Mouse (Mus musculus) limb, embryonic 14.5 days (tissue): ENCODE results near the gene Derl2. TPM values are rescaled to one million over a fixed set of nuclear protein-coding genes. Genes with fewer than 3 reads are reported as not detected.

Experiments used
- ATAC-seq: fragments of 200-750 bp; cut with Nextera tagmentation; 2 replicates; pipeline ENCODE4 v1.8.0; 2017; ENCODE audit warnings: low read depth, moderate number of reproducible peaks, moderate TSS enrichment; ENCODE audit not compliant: low FRiP score
- DNase-seq: peaks from one replicate; pipeline ENCODE4 v3.0.0-alpha.2; 2015; ENCODE audit warnings: low spot score
- H3K27ac ChIP-seq: fragments of 300-500 bp; sonication (generic); replicated peaks from 2 replicates; pipeline ENCODE4 v1.5.1; 2014; ENCODE audit warnings: low read depth, mild to moderate bottlenecking, low read length, moderate library complexity, mixed read lengths
- H3K27me3 ChIP-seq: fragments of 300-500 bp; sonication (generic); 2 replicates; pipeline ENCODE4 v1.6.1; 2014; ENCODE audit warnings: low read length, mixed read lengths; ENCODE audit not compliant: control insufficient read depth, insufficient read depth
- H3K36me3 ChIP-seq: fragments of 300-500 bp; sonication (generic); 2 replicates; pipeline ENCODE4 v1.6.1; 2014; ENCODE audit warnings: mild to moderate bottlenecking, low read length, moderate library complexity, mixed read lengths; ENCODE audit not compliant: control insufficient read depth, insufficient read depth
- H3K4me1 ChIP-seq: fragments of 300-500 bp; sonication (generic); 2 replicates; pipeline ENCODE4 v1.6.1; 2014; ENCODE audit warnings: antibody characterized with exemption, low read length, mixed read lengths; ENCODE audit not compliant: control insufficient read depth, insufficient read depth
- H3K4me2 ChIP-seq: fragments of 300-500 bp; sonication (generic); replicated peaks from 2 replicates; pipeline ENCODE4 v1.6.1; 2014; ENCODE audit warnings: low read depth, mild to moderate bottlenecking, low read length, moderate library complexity; ENCODE audit not compliant: severe bottlenecking
- H3K4me3 ChIP-seq: fragments of 300-500 bp; sonication (generic); replicated peaks from 2 replicates; pipeline ENCODE4 v1.5.1; 2014; ENCODE audit warnings: low read length
- H3K9ac ChIP-seq: fragments of 300-500 bp; sonication (generic); 2 replicates; pipeline ENCODE4 v1.6.1; 2014; ENCODE audit warnings: mild to moderate bottlenecking, low read depth, low read length, moderate library complexity; ENCODE audit not compliant: severe bottlenecking
- H3K9me3 ChIP-seq: fragments of 300-500 bp; sonication (generic); 2 replicates; pipeline ENCODE4 v1.6.1; 2016; ENCODE audit warnings: low read length; ENCODE audit not compliant: control insufficient read depth
- POLR2A ChIP-seq: fragments of 200-500 bp; IDR thresholded peaks from 2 replicates; pipeline ENCODE4 v1.8.0; 2012; ENCODE audit warnings: inconsistent platforms, mild to moderate bottlenecking, moderate library complexity, borderline replicate concordance; ENCODE audit not compliant: insufficient read depth, insufficient read length; ENCODE audit errors: extremely low read depth
- WGBS: fragments of 180-500 bp; shearing (Covaris S2); extraction: QIAGEN DNeasy Blood & Tissue Kit; methylation state at CpG from one replicate; pipeline ENCODE4 v1.1.7; 2014; 5-methylcytosine and 5-hydroxymethylcytosine counted together
- polyA plus RNA-seq, 2 experiments: library from polyadenylated mRNA; depleted of rRNA in 1 of 2; stranded (reverse) in 1 of 2; unstranded in 1 of 2; fragments of >200 nt; fragmentation: Nextera tagmentation in 1 of 2; extraction: Ambion mirVana in 1 of 2; gene quantifications; 2 replicates each; pipeline versions ENCODE4 v1.2.1 to v1.2.3; 2012 to 2014

The Derl2 gene
- polyA plus RNA-seq, 2 experiments = 26.9 to 41.1 TPM

DNA sequence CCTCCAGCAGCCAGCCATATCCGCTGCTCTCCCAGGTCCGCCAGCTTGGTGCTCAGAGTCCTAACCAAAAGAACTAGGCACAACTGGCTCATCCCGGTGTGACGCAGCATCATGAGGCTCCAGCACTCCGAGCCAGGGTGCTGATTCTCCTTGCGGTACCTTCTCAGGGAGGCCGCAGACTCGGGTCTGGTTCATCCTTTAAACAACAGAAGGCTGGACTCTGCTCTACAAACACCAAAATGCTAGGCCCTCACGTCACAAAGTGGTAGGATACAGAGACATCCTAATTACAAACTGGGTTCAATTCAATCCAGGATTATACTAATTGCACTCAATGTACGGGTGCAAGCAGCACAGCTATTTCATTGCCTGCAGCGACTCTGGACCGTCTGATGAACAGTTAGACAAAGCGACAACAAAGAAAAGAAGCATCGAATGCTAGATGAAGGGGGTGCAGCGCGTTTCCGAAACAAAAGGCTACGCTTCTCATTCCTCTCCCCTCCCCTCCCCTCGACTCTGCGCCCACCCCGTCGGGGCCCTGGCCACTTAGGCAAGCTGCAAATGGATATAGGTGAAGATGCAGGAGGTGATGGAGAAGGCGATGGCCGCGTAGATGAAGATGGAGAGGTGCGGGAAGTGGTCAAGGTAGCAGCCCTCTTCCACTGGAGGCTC is 13.0 kb upstream of the Derl2 start:
- no peak for TF ChIP-seq POLR2A
- no peaks in the 10 kb centered on the region for H3K27me3 ChIP-seq
- H3K4me1 ChIP-seq = peaks cover 9% of the 10 kb centered on the region; the same call in 1 of the 2 replicates
- peak overlapping the region; percentile 88 for H3K9ac ChIP-seq
- H3K9me3 ChIP-seq = no peaks in the 10 kb centered on the region
- DNase-seq (no peak), ATAC-seq (no peak; the same call in 1 of the 2 replicates)
- H3K36me3 ChIP-seq = peaks cover 4% of the 10 kb centered on the region
- peak overlapping the region; percentile 59 for H3K4me3 ChIP-seq
- H3K27ac ChIP-seq = peak overlapping the region; percentile 91
- 6% methylated on average over 26 of the region's 26 CpGs for WGBS
- peak overlapping the region; percentile 67 for H3K4me2 ChIP-seq

GRCm38 (mm10) chr11:71032070-71032469 is 12.4 kb upstream of the Derl2 start:
- WGBS = 54% methylated on average over 7 of the region's 7 CpGs
- Histone ChIP-seq H3K4me1 (peaks cover 9% of the 10 kb centered on the region; the same call in 1 of the 2 replicates), H3K9me3 (no peaks in the 10 kb centered on the region), H3K4me3 (peak overlapping the region; percentile 59), H3K27ac (peak overlapping the region; percentile 91), H3K9ac (peak overlapping the region; percentile 88), H3K4me2 (peak overlapping the region; percentile 67), H3K27me3 (no peaks in the 10 kb centered on the region), H3K36me3 (peaks cover 8% of the 10 kb centered on the region)
- DNase-seq (no peak), ATAC-seq (no peak)
- no peak for TF ChIP-seq POLR2A

DNA sequence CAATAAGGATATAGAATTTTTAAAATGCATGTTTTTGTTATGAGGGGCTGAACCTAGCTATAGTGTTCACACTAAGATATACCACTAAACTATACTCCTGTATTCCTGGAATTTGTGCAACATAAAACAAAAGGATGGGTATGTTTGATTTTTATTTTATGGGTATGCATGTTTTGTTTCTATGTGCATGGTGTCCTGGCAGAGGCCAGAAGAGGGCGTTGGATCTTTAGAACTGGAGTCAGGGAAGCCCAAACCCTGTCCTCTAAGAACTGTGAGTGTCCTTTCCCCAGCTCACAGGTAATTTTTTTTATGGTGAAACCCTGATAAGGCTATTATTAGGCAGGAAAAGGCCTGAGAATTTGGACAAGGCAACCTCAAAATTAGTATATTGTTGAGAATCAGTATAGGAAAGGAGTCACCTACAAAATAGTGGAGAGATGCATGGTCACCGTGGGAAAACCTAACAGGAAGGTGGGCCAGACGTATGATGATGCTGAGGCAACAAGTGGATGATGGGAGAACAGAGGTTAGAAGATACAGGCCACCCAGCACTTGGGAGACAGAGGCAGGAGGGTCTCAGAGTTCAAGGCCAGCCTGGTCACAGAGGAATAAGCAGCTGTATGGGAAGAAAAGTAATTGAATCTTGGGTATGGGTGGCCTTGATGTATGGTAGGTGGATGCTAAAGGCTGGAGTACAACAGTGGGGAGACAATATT is 9.9 kb upstream of the Derl2 start:
- no peak overlapping the region for H3K9ac ChIP-seq
- H3K4me1 ChIP-seq = peaks cover 9% of the 10 kb centered on the region; the same call in 1 of the 2 replicates
- H3K36me3 ChIP-seq = peaks cover 33% of the 10 kb centered on the region
- no peak overlapping the region for H3K27ac ChIP-seq
- no peak overlapping the region for H3K4me2 ChIP-seq
- no peak for TF ChIP-seq POLR2A
- DNase-seq (no peak), ATAC-seq (no peak)
- H3K4me3 ChIP-seq = no peak overlapping the region
- H3K9me3 ChIP-seq = no peaks in the 10 kb centered on the region
- 71% methylated on average over 3 of the region's 3 CpGs for WGBS
- H3K27me3 ChIP-seq = no peaks in the 10 kb centered on the region

DNA sequence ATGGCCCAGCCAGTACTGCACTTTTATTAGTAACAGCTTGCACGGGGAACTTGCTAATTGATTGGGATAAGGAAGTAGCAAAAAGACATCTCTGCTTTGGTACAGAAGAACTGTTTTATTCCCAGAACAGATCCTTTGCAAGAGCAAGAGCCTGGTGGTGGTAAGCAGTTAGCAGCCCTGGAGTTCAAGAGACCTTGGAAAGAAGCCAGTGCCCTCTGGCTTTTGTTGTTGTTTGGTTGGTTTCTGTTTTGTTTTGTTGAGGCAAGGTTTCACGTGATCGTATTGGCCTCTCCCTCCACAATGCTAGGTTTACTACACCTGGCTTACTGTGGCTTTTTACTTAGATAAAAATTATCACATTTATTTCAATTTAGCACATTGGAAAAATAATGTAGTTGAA is 8.6 kb upstream of the Derl2 start:
- peaks cover 44% of the 10 kb centered on the region for H3K36me3 ChIP-seq
- WGBS = 69% methylated on average over 3 of the region's 3 CpGs
- no peak for ATAC-seq

DNA sequence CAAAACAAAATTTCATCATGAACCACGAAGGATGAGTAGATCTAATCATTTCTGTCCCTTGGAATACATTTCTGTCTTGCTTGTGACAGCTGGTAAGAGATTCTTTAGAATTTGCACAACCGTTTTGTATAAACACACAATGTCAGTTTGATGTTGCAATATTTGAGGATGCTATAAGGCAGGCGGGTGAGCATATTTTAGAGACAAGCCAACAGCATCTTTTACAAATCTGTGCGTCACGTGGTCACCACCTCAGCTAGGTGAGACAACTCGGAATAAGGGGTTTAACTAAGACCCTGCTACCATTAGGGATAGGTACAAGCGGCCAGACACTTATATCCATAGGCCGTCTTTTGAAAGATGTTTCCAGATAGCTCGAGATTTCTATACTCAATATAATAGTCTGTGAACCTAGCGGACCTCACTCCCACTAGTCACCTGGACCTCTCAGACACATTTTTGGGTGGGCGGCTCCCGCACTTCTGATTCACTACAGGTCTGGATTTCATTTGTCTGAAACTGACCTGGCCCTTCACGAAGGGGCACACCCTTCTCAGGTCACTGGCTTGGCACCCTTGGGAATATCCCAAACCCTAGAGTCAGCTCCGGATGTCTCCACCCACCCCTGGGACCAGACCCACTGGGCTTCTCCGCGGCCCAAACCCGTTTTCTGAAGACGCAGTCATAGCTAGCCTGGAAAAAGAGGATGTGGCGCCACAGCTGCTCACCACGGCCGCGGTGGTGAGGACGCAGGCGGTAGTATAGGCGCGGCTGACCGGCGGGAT is 1.0 kb downstream of the Derl2 start:
- H3K27ac ChIP-seq = peak overlapping the region; percentile 58
- H3K9me3 ChIP-seq = no peaks in the 10 kb centered on the region
- no peaks in the 10 kb centered on the region for H3K27me3 ChIP-seq
- 7% methylated on average over 28 of the region's 28 CpGs for whole genome bisulfite sequencing
- H3K36me3 ChIP-seq = peaks cover 22% of the 10 kb centered on the region
- TF ChIP-seq POLR2A = no peak
- H3K4me3 ChIP-seq = peak overlapping the region; percentile 91
- DNase-seq (peak; percentile 3), ATAC-seq (peak; percentile 7)
- peak overlapping the region; percentile 82 for H3K4me2 ChIP-seq
- H3K9ac ChIP-seq = peak overlapping the region; percentile 85
- H3K4me1 ChIP-seq = peaks cover 20% of the 10 kb centered on the region

More for the DNA sequence above, 8.6 kb upstream of the Derl2 start:
- Histone ChIP-seq H3K9ac (no peak overlapping the region), H3K4me1 (peaks cover 7% of the 10 kb centered on the region; the same call in 1 of the 2 replicates), H3K27me3 (no peaks in the 10 kb centered on the region), H3K4me3 (no peak overlapping the region), H3K4me2 (no peak overlapping the region), H3K9me3 (no peaks in the 10 kb centered on the region), H3K27ac (no peak overlapping the region)
- TF ChIP-seq POLR2A = no peak
- DNase-seq = no peak
